26 mouse cellular contexts compared by ENCODE assay signal in genomic region chr17:29775836-29776235, GRCm38 (mm10). TPM values are rescaled to one million over a fixed set of nuclear protein-coding genes. Genes with fewer than 3 reads are reported as not detected.
DNase-seq lines count a peak whose midpoint lies in the region; ATAC-seq and TF ChIP-seq lines count a peak whose summit lies in the region.
"Had no signal": no experiment of that assay in that cellular context is flagged by ENCODE, and none has a peak within 500 bp of the region (broad histone marks: within the 10 kb centered on the region; RNA-seq: fewer than 3 reads in every experiment).

No protein-coding gene starts in this region.

- no peaks in the 10 kb centered on the region for H3K27me3 ChIP-seq in liver, embryonic 14.5 days (ENCODE audit: control insufficient read depth, insufficient read depth, low read length)
- no peaks in the 10 kb centered on the region for H3K27me3 ChIP-seq in ES-Bruce4 (ENCODE audit: control insufficient read depth, insufficient read depth, low read length, poor library complexity, severe bottlenecking)
- peaks cover 21% of the 10 kb centered on the region for H3K27me3 ChIP-seq in heart, embryonic 12.5 days (replicated peaks)
- H3K27me3 ChIP-seq: embryonic facial prominence, embryonic 15.5 days had no signal

- no peaks in the 10 kb centered on the region for H3K36me3 ChIP-seq in liver, embryonic 14.5 days (replicated peaks; ENCODE audit: control insufficient read depth, insufficient read depth, low read depth)
- no peaks in the 10 kb centered on the region for H3K36me3 ChIP-seq in ES-Bruce4 (ENCODE audit: control insufficient read depth, insufficient read depth, low read length, poor library complexity, severe bottlenecking)
- H3K36me3 ChIP-seq in heart, embryonic 12.5 days: no peaks in the 10 kb centered on the region
- H3K36me3 ChIP-seq: embryonic facial prominence, embryonic 13.5 days; embryonic facial prominence, embryonic 15.5 days; forebrain, embryonic 10.5 days; forebrain, embryonic 12.5 days; G1E had no signal

- no peak overlapping the region for H3K4me3 ChIP-seq in liver, embryonic 14.5 days (ENCODE audit: insufficient read depth in 1 of 2, low read depth in 2 of 2, low read length in 2 of 2)
- no peak overlapping the region for H3K4me3 ChIP-seq in ES-Bruce4 (ENCODE audit: low read depth, low read length)
- H3K4me3 ChIP-seq in heart, embryonic 12.5 days: no peak overlapping the region
- H3K4me3 ChIP-seq: embryonic facial prominence, embryonic 13.5 days; embryonic facial prominence, embryonic 15.5 days; erythroblast, embryonic 14.5 days; forebrain, embryonic 10.5 days; forebrain, embryonic 12.5 days had no signal

- TF ChIP-seq CTCF in liver, embryonic 14.5 days (IDR thresholded peaks at IDR 0.05; ENCODE audit: low read depth): peak; percentile 18; the same call in 1 of the 2 replicates
- TF ChIP-seq CTCF in ES-Bruce4 (IDR thresholded peaks at IDR 0.05; ENCODE audit: low read depth, low read length): peak; percentile 20

- no peak for TF ChIP-seq POLR2A in ES-Bruce4 (IDR thresholded peaks at IDR 0.05; ENCODE audit: insufficient read depth, low read length)

- no peaks in the 10 kb centered on the region for H3K9me3 ChIP-seq in liver, embryonic 14.5 days (ENCODE audit: control insufficient read depth, low read length)
- no peaks in the 10 kb centered on the region for H3K9me3 ChIP-seq in ES-Bruce4 (replicated peaks; ENCODE audit: control insufficient read depth, insufficient read depth, low read length, poor library complexity, severe bottlenecking)
- H3K9me3 ChIP-seq in heart, embryonic 12.5 days (replicated peaks): no peaks in the 10 kb centered on the region
- H3K9me3 ChIP-seq: embryonic facial prominence, embryonic 13.5 days; embryonic facial prominence, embryonic 15.5 days; forebrain, embryonic 10.5 days; forebrain, embryonic 12.5 days; G1E had no signal

- ATAC-seq in liver, embryonic 14.5 days (ENCODE audit: insufficient read depth): no peak
- ATAC-seq in heart, embryonic 12.5 days (ENCODE audit: insufficient number of reproducible peaks, low FRiP score): no peak
- ATAC-seq in megakaryocyte-erythroid progenitor cell, adult 5-6 weeks (replicated peaks; ENCODE audit: low FRiP score, low TSS enrichment, poor library complexity, severe bottlenecking): no peak
- ATAC-seq: activated CD4-positive, CD25-positive, alpha-beta regulatory T cell, adult 4 months; forebrain, embryonic 14.5 days; forebrain, embryonic 16.5 days; Patski had no signal

- DNase-seq in liver, embryonic 14.5 days (ENCODE audit: low read depth in 3 of 3, low spot score in 3 of 3): no peak
- DNase-seq in liver: no peak
- DNase-seq in ES-CJ7 (ENCODE audit: low read depth, low spot score): peak; percentile 63
- DNase-seq in R1 (ENCODE audit: low read depth, low spot score): peak; percentile 48
- DNase-seq in embryo, embryonic 9.5 days (ENCODE audit: extremely low spot score): no peak
- DNase-seq: adrenal gland, adult 8-10 months; adrenal gland, postnatal 14 days; adrenal gland, postnatal 36 days; cerebellum, adult 11-12 months; cerebellum, adult 2 months; cerebellum, adult 9-10 months; cerebellum, postnatal 10 days; cerebellum, postnatal 25 days had no signal

- H3K27ac ChIP-seq in liver, embryonic 14.5 days: no peak overlapping the region
- no peak overlapping the region for H3K27ac ChIP-seq in ES-Bruce4 (ENCODE audit: insufficient read depth, low read length)
- no peak overlapping the region for H3K27ac ChIP-seq in heart, embryonic 12.5 days (ENCODE audit: poor library complexity, severe bottlenecking)
- H3K27ac ChIP-seq: embryonic facial prominence, embryonic 13.5 days; embryonic facial prominence, embryonic 15.5 days; forebrain, embryonic 10.5 days; forebrain, embryonic 12.5 days had no signal

- no peak overlapping the region for H3K9ac ChIP-seq in liver, embryonic 14.5 days (replicated peaks)
- H3K9ac ChIP-seq in ES-Bruce4 (ENCODE audit: low read depth, poor library complexity, severe bottlenecking): no peak overlapping the region
- H3K9ac ChIP-seq in heart, embryonic 12.5 days: no peak overlapping the region
- H3K9ac ChIP-seq: embryonic facial prominence, embryonic 13.5 days; embryonic facial prominence, embryonic 15.5 days; forebrain, embryonic 12.5 days had no signal

- WGBS in liver, embryonic 14.5 days (ENCODE audit: insufficient replicate concordance): 63% methylated on average over 14 of the region's 14 CpGs
- WGBS in heart, embryonic 12.5 days: 83% methylated on average over 14 of the region's 14 CpGs

- no peaks in the 10 kb centered on the region for H3K4me1 ChIP-seq in liver, embryonic 14.5 days (replicated peaks; ENCODE audit: control insufficient read depth in 2 of 2, insufficient read depth in 2 of 2, low read length in 1 of 2)
- no peaks in the 10 kb centered on the region for H3K4me1 ChIP-seq in ES-Bruce4 (ENCODE audit: control insufficient read depth, insufficient read depth, low read length)
- no peaks in the 10 kb centered on the region for H3K4me1 ChIP-seq in heart, embryonic 12.5 days (replicated peaks)

- H3K4me2 ChIP-seq in liver, embryonic 14.5 days (ENCODE audit: low read depth): no peak overlapping the region
- H3K4me2 ChIP-seq in heart, embryonic 12.5 days: no peak overlapping the region
- H3K4me2 ChIP-seq: embryonic facial prominence, embryonic 13.5 days; embryonic facial prominence, embryonic 15.5 days; forebrain, embryonic 12.5 days had no signal

- no peak for TF ChIP-seq EP300 in liver, embryonic 14.5 days (IDR thresholded peaks at IDR 0.05; ENCODE audit: low read depth)
- TF ChIP-seq EP300 in ES-Bruce4 (IDR thresholded peaks at IDR 0.05; ENCODE audit: insufficient read depth, low read depth, low read length): no peak

RNA-seq across cellular contexts. Expression of gene Ccdc167, which starts 59.0 kb away (rescaled TPM):
- 3.8 and 7.6 TPM in 2 replicates for polyA plus RNA-seq in liver, embryonic 14.5 days (2012; rRNA removed)
- polyA plus RNA-seq in liver, embryonic 14.5 days (2014; fragmentation: Nextera tagmentation; extraction: Ambion mirVana): 10.1 TPM in 2 replicates
- polyA plus RNA-seq in ES-Bruce4 (2011; ENCODE audit: insufficient read depth, insufficient read length, low read depth, missing spikeins): 14.5 and 15.7 TPM in 2 replicates
- 15.8 and 16.0 TPM in 2 replicates for polyA plus RNA-seq in heart, embryonic 12.5 days (2016; fragmentation: Nextera tagmentation; extraction: Ambion mirVana)
- 20.4 and 22.0 TPM in 2 replicates for total RNA-seq in megakaryocyte-erythroid progenitor cell, adult 5-6 weeks (2014; fragmentation: Nextera tagmentation)
- 6.0 and 16.3 TPM in 2 replicates for total RNA-seq in megakaryocyte-erythroid progenitor cell, adult 5-6 weeks (2017)

Comparison
In these comparisons a context has a peak if more than half of its experiments do, and no peak if none do; other contexts are left out.
1. DNase-seq: peak in ES-CJ7 (single experiment) and R1 (single experiment); none in liver, embryonic 14.5 days (0 of 3), liver (single experiment) and embryo, embryonic 9.5 days (single experiment).